Mouse (Mus musculus) neural tube, embryonic 14.5 days (tissue): ENCODE results near the gene Fignl2. TPM values are rescaled to one million over a fixed set of nuclear protein-coding genes. Genes with fewer than 3 reads are reported as not detected.

Source experiments
- ATAC-seq: fragments of 200-750 bp; cut with Nextera tagmentation; 2 replicates; pipeline ENCODE4 v1.8.0; 2017; ENCODE audit warnings: low read depth, mild to moderate bottlenecking, moderate TSS enrichment, moderate library complexity
- H3K27ac ChIP-seq: fragments of 300-500 bp; sonication (generic); 2 replicates; pipeline ENCODE4 v1.5.1; 2014; ENCODE audit warnings: low read depth, mild to moderate bottlenecking, control low read depth, low read length, moderate library complexity, mixed read lengths
- H3K27me3 ChIP-seq: fragments of 300-500 bp; sonication (generic); 2 replicates; pipeline ENCODE4 v1.6.1; 2014; ENCODE audit warnings: low read length; ENCODE audit not compliant: control insufficient read depth, insufficient read depth
- H3K36me3 ChIP-seq: fragments of 300-500 bp; sonication (generic); 2 replicates; pipeline ENCODE4 v1.6.1; 2014; ENCODE audit warnings: low read length, mixed read lengths; ENCODE audit not compliant: control insufficient read depth, insufficient read depth
- H3K4me1 ChIP-seq: fragments of 300-500 bp; sonication (generic); 2 replicates; pipeline ENCODE4 v1.6.1; 2014; ENCODE audit warnings: low read length; ENCODE audit not compliant: control insufficient read depth, insufficient read depth
- H3K4me2 ChIP-seq: fragments of 300-500 bp; sonication (generic); 2 replicates; pipeline ENCODE4 v1.6.1; 2014; ENCODE audit warnings: mild to moderate bottlenecking, low read depth, low read length, control low read depth
- H3K4me3 ChIP-seq: fragments of 300-500 bp; sonication (generic); 2 replicates; pipeline ENCODE4 v1.5.1; 2014; ENCODE audit warnings: low read depth, low read length, control low read depth, mixed read lengths
- H3K9ac ChIP-seq: fragments of 300-500 bp; sonication (generic); replicated peaks from 2 replicates; pipeline ENCODE4 v1.6.1; 2014; ENCODE audit warnings: low read depth, mild to moderate bottlenecking, control low read depth, low read length, mixed read lengths
- H3K9me3 ChIP-seq: fragments of 300-500 bp; sonication (generic); 2 replicates; pipeline ENCODE4 v1.6.1; 2016; ENCODE audit warnings: low read length; ENCODE audit not compliant: control insufficient read depth
- WGBS: fragments of 180-500 bp; shearing (Covaris S2); extraction: QIAGEN DNeasy Blood & Tissue Kit; methylation state at CpG from one replicate; pipeline ENCODE4 v1.1.7; 2014; 5-methylcytosine and 5-hydroxymethylcytosine counted together
- polyA plus RNA-seq: library from polyadenylated mRNA; unstranded; fragments of >200 nt; fragmentation: Nextera tagmentation; extraction: Ambion mirVana; gene quantifications from 2 replicates; pipeline ENCODE4 v1.2.1, GENCODE M21; 2014

Fignl2 gene
- polyA plus RNA-seq, 1 experiment from 2014 or later, result 0.12 TPM

DNA sequence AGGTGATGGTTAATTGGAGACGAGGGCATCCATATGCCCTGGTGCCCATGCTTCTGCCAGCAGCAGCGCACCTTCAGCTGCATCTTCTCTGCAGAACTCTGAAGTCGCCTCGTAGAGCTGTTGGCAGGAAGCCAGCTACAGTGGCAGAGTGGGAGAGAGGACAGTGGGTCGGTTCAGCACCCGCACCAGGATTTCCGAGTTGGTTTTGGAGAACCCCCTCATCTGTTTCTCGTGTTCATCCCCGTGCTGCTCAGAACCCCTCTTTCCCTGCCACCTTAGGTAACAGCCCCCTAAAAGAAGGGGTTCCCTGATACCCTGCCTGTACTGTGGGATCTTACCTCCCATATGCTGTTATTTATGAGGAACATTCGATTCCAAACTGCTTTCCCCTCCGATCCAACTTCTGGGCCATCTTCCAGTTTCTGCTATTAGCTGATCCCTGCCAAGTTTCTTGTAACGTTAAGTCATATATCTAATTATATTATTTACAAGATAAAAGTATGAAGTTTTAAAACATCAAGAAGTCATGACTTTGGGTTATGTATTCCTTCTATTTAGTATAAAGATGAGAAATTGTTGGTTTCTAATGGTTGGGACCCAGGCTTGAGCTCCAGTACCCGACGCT, 69.9 kb downstream of the Fignl2 start:
- no peak overlapping the region for H3K27ac ChIP-seq
- no peak overlapping the region for H3K4me2 ChIP-seq
- H3K4me1 ChIP-seq, result no peaks in the 10 kb centered on the region
- WGBS, result 86% methylated on average over 14 of the region's 14 CpGs
- H3K27me3 ChIP-seq, result no peaks in the 10 kb centered on the region
- no peaks in the 10 kb centered on the region for H3K9me3 ChIP-seq
- ATAC-seq, result no peak
- no peaks in the 10 kb centered on the region; the same call in 1 of the 2 replicates for H3K36me3 ChIP-seq
- H3K4me3 ChIP-seq, result no peak overlapping the region
- no peak overlapping the region for H3K9ac ChIP-seq

DNA sequence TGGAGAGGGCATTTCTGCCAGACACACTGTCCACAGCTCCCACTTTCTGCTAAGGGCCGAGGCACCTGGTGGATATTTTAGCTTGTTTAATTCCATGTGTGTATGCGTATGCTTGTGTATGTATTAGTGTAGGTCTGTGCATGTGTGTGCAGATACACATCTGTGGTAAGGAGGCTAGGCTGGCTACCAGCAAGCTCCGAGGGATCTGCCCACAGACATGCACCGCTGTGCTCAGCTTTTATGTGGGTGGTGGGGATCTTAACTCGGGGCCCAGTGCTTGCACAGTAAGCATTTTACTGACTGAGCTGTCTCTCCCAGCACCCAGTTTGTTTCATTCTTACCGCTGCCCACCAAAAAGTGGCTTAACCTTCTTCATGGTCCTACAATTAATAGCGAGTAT, 71.1 kb downstream of the Fignl2 start:
- Histone ChIP-seq H3K4me2 (no peak overlapping the region), H3K27me3 (no peaks in the 10 kb centered on the region), H3K9me3 (no peaks in the 10 kb centered on the region), H3K9ac (0 out of 2 replicates have a peak overlapping the region, but pooled peaks have one; percentile 16), H3K36me3 (no peaks in the 10 kb centered on the region; the same call in 1 of the 2 replicates), H3K4me3 (no peak overlapping the region), H3K4me1 (no peaks in the 10 kb centered on the region), H3K27ac (no peak overlapping the region)
- no peak for ATAC-seq
- 81% methylated on average over 7 of the region's 7 CpGs for whole genome bisulfite sequencing

DNA sequence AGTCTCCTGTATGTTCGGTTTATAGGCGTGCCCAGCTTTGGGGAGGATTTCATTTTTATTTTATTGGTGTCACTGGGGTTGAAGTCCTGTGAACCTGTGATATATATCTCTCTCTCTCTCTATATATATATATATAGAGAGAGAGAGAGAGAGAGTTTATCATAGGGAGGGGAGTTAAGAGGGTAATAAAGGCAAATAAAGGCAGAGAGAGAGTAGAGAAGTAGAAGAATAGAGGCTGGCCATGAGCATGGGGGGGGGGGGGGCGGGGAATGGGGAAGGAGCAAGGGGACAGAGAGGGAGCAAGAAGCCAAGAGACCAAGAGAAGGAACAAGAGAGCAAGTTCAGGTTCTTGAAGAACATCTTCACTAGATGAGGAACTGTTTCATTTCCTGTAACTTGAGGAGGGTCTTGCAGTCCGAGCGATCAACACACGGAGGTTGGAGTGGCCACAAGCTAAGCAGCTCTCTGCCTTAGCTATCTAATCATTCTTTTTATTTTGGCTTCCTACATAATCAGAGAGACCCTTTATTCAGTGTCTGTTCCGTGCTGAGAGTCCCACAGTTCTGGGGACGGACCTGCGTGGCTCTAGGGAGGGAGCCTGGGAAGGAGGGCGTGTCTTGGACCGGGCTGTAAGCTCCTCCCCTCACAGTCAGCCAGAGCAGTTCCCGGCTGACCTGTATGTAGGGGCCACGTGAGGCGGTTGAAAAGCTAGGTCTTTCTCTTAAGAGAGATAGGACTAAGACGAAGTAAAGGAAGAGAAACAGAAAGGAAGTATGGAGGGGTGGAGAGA, 71.9 kb downstream of the Fignl2 start:
- peak overlapping the region; percentile 44 for H3K4me2 ChIP-seq
- peak overlapping the region; percentile 10; the same call in 1 of the 2 replicates for H3K4me3 ChIP-seq
- no peaks in the 10 kb centered on the region for H3K27me3 ChIP-seq
- no peaks in the 10 kb centered on the region for H3K9me3 ChIP-seq
- 12% methylated on average over 14 of the region's 15 CpGs for WGBS
- 0 out of 2 replicates have a peak overlapping the region, but pooled peaks have one; percentile 16 for H3K9ac ChIP-seq
- no peaks in the 10 kb centered on the region for H3K4me1 ChIP-seq
- no peaks in the 10 kb centered on the region; the same call in 1 of the 2 replicates for H3K36me3 ChIP-seq
- ATAC-seq, result no peak
- no peak overlapping the region for H3K27ac ChIP-seq

DNA sequence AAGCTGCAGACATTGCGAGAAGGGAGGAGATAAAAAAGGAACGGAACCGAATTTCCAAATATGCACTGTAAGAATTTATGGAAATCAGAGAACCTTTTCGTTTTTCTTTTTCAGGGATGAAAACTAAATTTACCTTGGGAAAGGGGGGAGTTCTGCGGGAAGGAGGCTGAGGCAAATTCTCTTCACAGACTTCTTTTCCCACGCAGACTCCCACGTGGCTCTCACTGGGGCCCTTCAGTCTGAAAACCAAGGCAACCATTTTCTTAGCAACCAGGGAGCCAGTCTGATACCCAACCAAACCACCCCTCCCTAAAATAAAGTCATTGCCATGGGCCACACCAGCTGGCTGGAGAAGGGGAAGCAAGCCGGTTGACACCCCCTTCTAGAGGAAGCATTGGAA, 72.7 kb downstream of the Fignl2 start:
- Histone ChIP-seq H3K4me3 (no peak overlapping the region), H3K9ac (no peak overlapping the region), H3K36me3 (no peaks in the 10 kb centered on the region; the same call in 1 of the 2 replicates), H3K4me1 (no peaks in the 10 kb centered on the region), H3K4me2 (no peak overlapping the region), H3K27ac (no peak overlapping the region), H3K9me3 (no peaks in the 10 kb centered on the region), H3K27me3 (no peaks in the 10 kb centered on the region)
- ATAC-seq, result no peak
- 80% methylated on average over 8 of the region's 8 CpGs for WGBS

DNA sequence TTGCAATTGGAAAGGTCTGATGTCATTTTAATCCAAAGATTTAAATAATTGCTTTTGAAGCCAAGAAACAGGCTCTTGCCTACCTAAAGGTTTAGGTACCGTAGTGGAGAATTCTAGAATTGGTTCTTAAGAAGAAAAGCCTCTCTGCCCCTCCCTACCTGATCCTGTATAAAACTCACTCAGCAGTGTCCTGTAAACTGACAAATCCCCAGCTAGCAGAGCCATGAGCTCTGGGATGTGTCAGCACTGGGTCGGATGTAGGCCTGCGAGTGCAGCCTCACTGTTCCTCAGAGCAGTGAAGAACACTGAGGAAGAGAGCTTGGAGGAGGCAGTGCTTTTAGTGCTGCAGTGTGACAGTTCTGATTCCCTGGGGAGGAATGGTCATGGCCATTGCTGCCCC, 73.8 kb downstream of the Fignl2 start:
- H3K9ac ChIP-seq, result no peak overlapping the region
- WGBS, result 82% methylated on average over 3 of the region's 3 CpGs
- no peaks in the 10 kb centered on the region for H3K27me3 ChIP-seq
- no peak for ATAC-seq
- H3K4me3 ChIP-seq, result no peak overlapping the region
- no peak overlapping the region for H3K4me2 ChIP-seq
- no peak overlapping the region for H3K27ac ChIP-seq
- H3K9me3 ChIP-seq, result no peaks in the 10 kb centered on the region
- H3K4me1 ChIP-seq, result no peaks in the 10 kb centered on the region
- H3K36me3 ChIP-seq, result no peaks in the 10 kb centered on the region

DNA sequence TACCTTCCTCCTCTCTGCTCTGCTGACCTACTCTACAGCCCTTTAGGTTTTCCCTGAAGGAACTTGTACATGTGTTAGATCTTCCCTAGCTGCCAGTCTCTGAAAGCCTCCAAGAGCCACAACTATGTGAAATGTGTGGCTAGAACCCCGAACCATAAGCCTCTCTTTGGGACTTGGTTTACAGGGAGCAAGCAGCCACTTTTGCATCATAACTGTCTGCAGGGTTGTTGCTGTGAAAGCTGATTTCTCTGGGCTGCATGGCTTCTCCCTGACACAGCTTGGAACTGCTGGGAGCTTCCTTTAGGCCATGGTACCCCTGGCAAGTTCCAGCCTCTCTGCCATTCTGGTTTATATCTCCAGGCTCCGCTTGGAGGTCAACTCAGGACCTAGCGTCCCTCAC, 75.9 kb downstream of the Fignl2 start:
- 94% methylated on average over 3 of the region's 3 CpGs for WGBS
- ATAC-seq, result no peak

DNA sequence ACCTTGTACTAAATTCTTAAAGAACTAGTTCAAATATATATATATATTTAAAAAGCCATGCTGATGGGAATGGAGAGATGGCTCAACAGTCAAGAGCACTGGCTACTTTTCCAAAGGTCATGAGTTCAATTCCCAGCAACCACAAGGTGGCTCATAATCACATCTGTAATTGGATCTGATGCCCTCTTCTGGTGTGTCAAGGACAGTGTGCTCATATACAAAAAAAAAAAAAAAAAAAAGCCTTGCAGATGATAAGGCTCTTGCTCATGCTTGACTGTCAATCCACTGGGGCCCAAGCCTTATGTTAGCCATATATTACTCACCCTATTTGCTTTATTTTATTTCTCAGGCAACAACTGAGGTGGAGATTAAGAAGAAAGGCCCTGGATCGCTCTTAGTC, 76.7 kb downstream of the Fignl2 start:
- Histone ChIP-seq H3K9ac (no peak overlapping the region), H3K4me3 (no peak overlapping the region), H3K4me2 (no peak overlapping the region), H3K4me1 (no peaks in the 10 kb centered on the region), H3K27ac (no peak overlapping the region), H3K9me3 (no peaks in the 10 kb centered on the region), H3K27me3 (no peaks in the 10 kb centered on the region), H3K36me3 (no peaks in the 10 kb centered on the region)
- ATAC-seq, result no peak
- 97% methylated on average over 1 of the region's 1 CpGs for WGBS

More for the DNA sequence above, 75.9 kb downstream of the Fignl2 start:
- no peak overlapping the region for H3K4me3 ChIP-seq
- H3K9ac ChIP-seq, result no peak overlapping the region
- no peaks in the 10 kb centered on the region for H3K27me3 ChIP-seq
- no peaks in the 10 kb centered on the region for H3K36me3 ChIP-seq
- no peaks in the 10 kb centered on the region for H3K4me1 ChIP-seq
- no peak overlapping the region for H3K27ac ChIP-seq
- H3K4me2 ChIP-seq, result no peak overlapping the region
- H3K9me3 ChIP-seq, result no peaks in the 10 kb centered on the region
